Mouse (Mus musculus) embryonic fibroblast, embryonic 13.5 days (primary cell): ENCODE results near the gene Adamts14.

Experiments
- CTCF ChIP-seq: IDR thresholded peaks from 2 replicates; pipeline ENCODE4 v1.5.1; 2011; ENCODE audit warnings: mild to moderate bottlenecking, control low read depth, low read length, moderate library complexity, borderline replicate concordance; ENCODE audit not compliant: insufficient read depth
- POLR2A ChIP-seq: IDR thresholded peaks from 2 replicates; pipeline ENCODE4 v1.6.1; 2011; ENCODE audit warnings: low read depth, mild to moderate bottlenecking, control low read depth, low read length, moderate library complexity

GRCm38 (mm10) chr10:61156453-61156852, 116.8 kb downstream of the Adamts14 start:
- TF ChIP-seq CTCF (no peak), POLR2A (no peak)
